Mouse (Mus musculus): ENCODE measurements around the gene Flna.
A peak's percentile ranks its signal among the peaks of the same experiment; 100 is the strongest.
"Not testable (repeated sequence)": the region's sequence is repeated elsewhere in the genome, so short reads cannot be mapped to it uniquely, and the experiment has no call there.

Flna gene

DNA sequence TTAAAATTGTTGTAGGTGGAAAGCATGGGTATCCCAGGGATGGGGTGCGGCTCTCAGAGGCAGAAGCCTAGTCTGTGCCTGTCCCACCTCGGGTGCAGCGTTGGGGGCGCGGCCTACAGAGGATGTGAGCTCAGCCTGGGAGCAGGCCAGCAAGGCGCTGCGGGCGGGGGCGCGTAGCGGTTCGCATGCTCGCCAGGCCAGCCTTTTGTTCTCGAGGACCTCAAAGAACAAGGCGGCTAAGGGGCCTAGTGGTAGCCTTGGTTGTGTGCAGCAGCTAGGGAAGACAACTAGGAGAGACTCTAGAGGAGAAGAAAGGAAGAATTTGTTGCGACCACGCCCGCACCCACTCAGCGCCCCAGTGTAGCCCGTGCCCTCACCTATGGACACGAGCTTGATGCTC lies 3.9 kb downstream of the Flna start:
- peak; percentile 72 for DNase-seq

DNA sequence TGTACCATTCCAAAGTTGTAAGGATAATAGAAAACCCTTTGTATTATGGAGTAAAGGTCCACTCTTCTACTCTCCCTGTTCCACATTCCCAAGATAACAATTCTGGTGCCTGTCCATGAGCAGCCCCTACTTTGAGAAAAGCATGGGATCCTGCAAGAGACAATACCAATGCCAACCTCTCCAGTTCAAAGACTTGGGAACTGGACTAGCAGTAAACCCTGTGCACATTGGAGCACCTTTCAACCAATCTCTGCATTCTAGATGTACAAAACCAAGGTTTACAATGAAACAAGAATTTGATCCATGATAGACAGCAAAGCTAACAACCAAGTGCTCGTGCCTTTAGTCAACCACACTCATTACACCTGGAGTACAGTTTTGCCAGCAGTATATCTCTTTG lies 4.5 kb downstream of the Flna start:
- no peak for DNase-seq

DNA sequence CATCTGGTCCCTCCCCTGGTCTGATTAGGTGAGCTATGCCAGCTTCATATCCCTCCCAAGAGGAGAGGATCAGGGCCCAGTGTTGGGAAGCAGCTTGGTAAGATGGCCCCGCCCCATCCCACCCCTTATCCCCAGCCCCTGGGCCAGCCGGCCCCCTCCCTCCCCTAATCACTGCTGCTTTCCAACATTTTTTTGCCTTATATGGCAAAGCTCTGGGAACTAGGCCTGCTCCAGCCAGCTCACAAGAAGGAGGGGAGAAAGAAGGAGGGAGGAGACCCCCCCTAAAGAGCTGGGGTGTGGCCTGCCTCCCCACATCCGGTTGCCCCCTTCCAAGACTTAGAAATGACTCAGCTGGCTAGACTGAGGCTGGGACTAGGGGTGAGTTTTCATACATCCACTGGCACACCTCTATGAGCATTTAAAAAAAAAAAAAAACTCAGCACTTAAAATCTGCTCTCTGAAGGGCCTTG lies 5.0 kb downstream of the Flna start:
- no peak for DNase-seq

DNA sequence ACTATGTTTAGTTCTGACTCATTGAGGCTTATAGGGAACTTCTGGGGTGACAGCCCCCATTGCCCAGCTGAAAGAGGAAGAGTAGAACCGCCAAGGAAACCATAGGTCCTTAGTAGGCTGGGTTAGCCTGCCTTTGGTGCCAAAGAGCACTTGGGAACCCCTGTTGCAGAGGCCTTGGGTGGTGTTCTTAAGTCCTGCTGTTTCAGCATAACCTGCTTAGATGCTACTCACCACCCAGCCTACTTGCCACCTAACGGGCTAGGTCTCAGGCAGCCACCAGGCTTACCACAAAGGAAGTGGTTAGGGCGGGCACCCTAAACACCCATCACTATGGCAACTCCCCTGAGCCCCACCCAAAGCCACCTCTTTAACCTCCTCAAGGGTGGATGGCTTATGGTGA lies 5.8 kb downstream of the Flna start:
- no peak for DNase-seq

DNA sequence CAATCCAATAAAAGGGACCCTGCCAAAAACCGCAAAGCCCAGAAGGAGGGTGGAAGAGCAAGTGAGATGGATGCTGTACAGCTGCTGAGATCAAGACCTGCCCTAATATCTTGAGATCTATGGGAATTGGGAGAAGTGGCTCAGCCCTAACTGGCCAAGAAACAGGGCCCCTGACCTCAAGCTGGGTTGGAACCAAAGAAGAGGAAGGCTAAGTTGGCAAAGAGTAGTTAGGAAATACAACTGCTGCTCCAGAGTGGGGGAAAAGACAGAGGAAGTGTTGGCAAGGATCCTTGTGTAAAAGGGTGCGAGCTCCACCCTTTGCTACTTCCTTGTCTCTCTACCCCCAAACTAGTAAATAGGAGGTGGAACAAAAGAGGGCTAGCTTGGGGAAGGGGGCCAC lies 6.2 kb downstream of the Flna start:
- no peak for DNase-seq

GRCm38 (mm10) chrX:74240332-74240731 lies 9.3 kb downstream of the Flna start:
- DNase-seq, result no peak

DNA sequence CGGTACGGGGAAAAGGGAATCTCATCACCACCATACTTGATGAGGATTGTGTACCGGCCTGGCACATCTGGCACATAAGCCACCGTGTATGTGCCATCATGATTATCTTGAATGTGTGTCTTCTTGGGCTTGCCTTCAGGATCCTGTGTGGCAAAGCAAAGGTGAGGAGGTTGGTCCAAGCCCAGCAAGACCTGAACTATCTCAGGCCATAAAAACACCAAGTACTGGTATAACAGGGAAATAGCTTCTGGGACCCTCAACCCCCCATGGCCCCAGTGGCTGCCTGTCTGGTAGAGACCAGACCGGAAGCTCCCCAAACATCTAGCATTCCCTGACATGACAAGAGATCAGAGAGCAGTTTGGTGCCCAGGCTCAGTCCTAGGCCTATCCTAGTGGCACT lies 16.4 kb downstream of the Flna start:
- no peak for DNase-seq

DNA sequence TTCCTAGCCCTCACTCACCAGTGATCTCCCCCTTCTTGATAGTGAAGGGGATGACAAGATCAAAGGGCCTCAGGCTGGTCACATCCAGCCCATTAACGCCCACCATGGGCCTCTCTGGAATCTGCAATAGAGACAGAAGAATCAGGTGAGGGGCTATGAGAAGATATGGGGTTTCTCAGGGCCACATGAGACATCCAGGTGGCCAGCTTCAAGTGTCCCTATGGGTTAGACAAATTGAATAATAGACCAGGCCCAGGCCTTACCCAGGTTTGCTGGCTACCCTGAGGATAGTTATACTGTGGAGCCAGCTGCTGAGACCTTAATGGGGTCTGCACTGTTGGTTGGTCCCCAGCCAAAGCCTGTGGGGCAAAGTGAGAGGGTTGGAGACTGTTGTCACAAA lies 19.6 kb downstream of the Flna start:
- no peak for DNase-seq

DNA sequence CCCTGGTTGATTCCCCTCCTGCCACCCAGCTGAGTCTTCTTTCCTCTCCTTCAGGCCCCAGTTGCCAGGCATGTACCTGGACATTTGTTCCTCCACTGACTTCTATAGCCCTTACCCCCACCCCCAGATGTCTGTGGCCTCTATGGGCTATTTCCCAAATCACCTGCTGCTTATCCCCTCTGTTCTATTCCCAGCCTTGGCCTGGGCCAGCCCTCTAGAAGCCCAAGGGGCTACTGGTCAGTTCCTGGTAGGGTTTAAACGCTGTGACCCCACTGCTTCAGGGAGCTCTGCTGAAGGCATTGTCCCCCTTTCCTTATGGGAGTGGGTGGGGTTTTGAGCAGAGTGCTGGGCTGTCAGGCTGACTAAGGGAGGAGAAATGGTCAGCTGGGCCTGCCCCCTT lies 29.5 kb downstream of the Flna start:
- DNase-seq, result not testable (repeated sequence)

GRCm38 (mm10) chrX:74219449-74219848 lies 30.2 kb downstream of the Flna start:
- DNase-seq, result no peak

GRCm38 (mm10) chrX:74218496-74218895 lies 31.1 kb downstream of the Flna start:
- DNase-seq, result no peak

GRCm38 (mm10) chrX:74203556-74203955 lies 46.1 kb downstream of the Flna start:
- no peak for DNase-seq

DNA sequence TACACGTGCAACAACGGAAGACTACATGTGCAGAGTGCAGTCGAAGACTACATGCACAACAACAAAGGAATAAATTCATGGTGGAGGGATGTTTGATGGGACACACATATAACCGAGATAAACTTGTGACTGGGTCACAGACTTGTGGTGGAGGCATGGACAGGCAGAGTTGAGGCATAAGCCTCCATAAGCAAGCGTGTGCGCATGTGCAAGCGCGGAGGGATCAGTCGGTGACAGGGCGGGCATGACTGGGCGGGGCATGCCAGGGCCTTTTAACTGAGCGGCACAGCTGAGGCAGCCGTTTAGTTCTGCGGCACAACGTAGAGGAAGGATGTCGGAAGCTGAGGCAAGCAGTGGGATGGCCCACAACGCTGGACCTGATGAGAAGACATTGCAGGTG lies 72.7 kb downstream of the Flna start, which contains the start of gene Tktl1:
Gene Tktl1 (plus strand): TSS at position 301 of the 400 bp plus-strand sequence.
- no peak for DNase-seq

All from right cerebral cortex, postnatal 14 days (tissue).